Mouse (Mus musculus) midbrain, postnatal 0 days (tissue): ENCODE measurements around the gene Bcl2l15. TPM values are rescaled to one million over a fixed set of nuclear protein-coding genes. Genes with fewer than 3 reads are reported as not detected.

Source experiments
- ATAC-seq: fragments of 200-750 bp; cut with Nextera tagmentation; 2 replicates; pipeline ENCODE4 v1.8.0; 2017; ENCODE audit warnings: moderate number of reproducible peaks, mild to moderate bottlenecking, moderate TSS enrichment, moderate library complexity; ENCODE audit not compliant: low FRiP score
- DNase-seq: peaks from one replicate; pipeline ENCODE4 v3.0.0-alpha.2; 2015; ENCODE audit warnings: low spot score
- H3K27ac ChIP-seq: fragments of 300-500 bp; sonication (generic); 2 replicates; pipeline ENCODE4 v1.5.1; 2014; ENCODE audit warnings: low read depth, mild to moderate bottlenecking, low read length, mixed read lengths
- H3K27me3 ChIP-seq: fragments of 300-500 bp; sonication (generic); 2 replicates; pipeline ENCODE4 v1.6.1; 2014; ENCODE audit warnings: low read length, control low read depth, mixed read lengths; ENCODE audit not compliant: insufficient read depth
- H3K36me3 ChIP-seq: fragments of 300-500 bp; sonication (generic); 2 replicates; pipeline ENCODE4 v1.6.1; 2014; ENCODE audit warnings: low read length, control low read depth, mixed read lengths; ENCODE audit not compliant: insufficient read depth
- H3K4me1 ChIP-seq: fragments of 300-500 bp; sonication (generic); 2 replicates; pipeline ENCODE4 v1.6.1; 2014; ENCODE audit warnings: mild to moderate bottlenecking, control low read depth, antibody characterized with exemption, low read length, mixed read lengths; ENCODE audit not compliant: insufficient read depth
- H3K4me2 ChIP-seq: fragments of 300-500 bp; sonication (generic); 2 replicates; pipeline ENCODE4 v1.6.1; 2014; ENCODE audit warnings: low read depth, mild to moderate bottlenecking, low read length, mixed read lengths; ENCODE audit not compliant: poor library complexity, severe bottlenecking
- H3K4me3 ChIP-seq: fragments of 300-500 bp; sonication (generic); 2 replicates; pipeline ENCODE4 v1.5.1; 2014; ENCODE audit warnings: low read depth, mild to moderate bottlenecking, low read length, moderate library complexity
- H3K9ac ChIP-seq: fragments of 300-500 bp; sonication (generic); replicated peaks from 2 replicates; pipeline ENCODE4 v1.6.1; 2014; ENCODE audit warnings: mild to moderate bottlenecking, low read length, moderate library complexity, mixed read lengths; ENCODE audit not compliant: poor library complexity, severe bottlenecking
- H3K9me3 ChIP-seq: fragments of 300-500 bp; sonication (generic); 2 replicates; pipeline ENCODE4 v1.6.1; 2016; ENCODE audit warnings: low read length, control low read depth
- CTCF ChIP-seq: IDR thresholded peaks from 2 replicates; pipeline ENCODE4 v1.5.1; 2016; ENCODE audit warnings: antibody characterized with exemption, mild to moderate bottlenecking
- WGBS: fragments of 180-500 bp; shearing (Covaris S2); extraction: QIAGEN DNeasy Blood & Tissue Kit; methylation state at CpG from one replicate; pipeline ENCODE4 v1.1.7; 2014; 5-methylcytosine and 5-hydroxymethylcytosine counted together
- polyA plus RNA-seq: library from polyadenylated mRNA; unstranded; fragments of >200 nt; fragmentation: Nextera tagmentation; extraction: Ambion mirVana; gene quantifications from 2 replicates; pipeline ENCODE4 v1.2.1, GENCODE M21; 2015
- total RNA-seq: library from RNA; depleted of rRNA; stranded (reverse); fragments of >200 nt; gene quantifications from 2 replicates; pipeline ENCODE4 v1.2.3, GENCODE M21; 2014

Gene Bcl2l15
- total and polyA plus RNA-seq, 2 experiments from 2014 or later, result 2.5 TPM; not detected in 1

DNA sequence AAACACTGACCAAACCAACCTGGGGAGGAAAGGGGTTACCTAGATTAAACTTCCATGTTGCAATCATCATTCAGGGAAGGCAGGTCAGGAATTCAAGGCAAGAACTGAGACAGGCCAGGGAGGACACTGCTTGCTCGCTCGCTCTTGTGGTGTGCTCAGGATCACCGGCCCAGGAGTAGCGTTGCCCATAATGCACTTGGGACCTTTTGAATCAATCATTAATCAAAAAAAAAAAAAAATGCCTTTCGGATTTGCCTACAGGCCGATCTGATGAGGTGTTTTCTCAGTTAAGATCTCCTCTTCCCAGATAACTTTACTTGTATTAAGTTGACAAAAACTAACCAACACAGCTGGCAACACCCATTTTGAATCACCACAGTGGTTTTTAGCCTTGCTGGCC, 31.8 kb downstream of the Bcl2l15 start:
- Histone ChIP-seq H3K36me3 (no peaks in the 10 kb centered on the region), H3K4me1 (no peaks in the 10 kb centered on the region), H3K4me2 (no peak overlapping the region), H3K27ac (no peak overlapping the region), H3K9me3 (no peaks in the 10 kb centered on the region), H3K9ac (no peak overlapping the region), H3K27me3 (no peaks in the 10 kb centered on the region), H3K4me3 (no peak overlapping the region)
- DNase-seq (no peak), ATAC-seq (no peak)
- 85% methylated on average over 6 of the region's 6 CpGs for WGBS
- no peak for TF ChIP-seq CTCF

DNA sequence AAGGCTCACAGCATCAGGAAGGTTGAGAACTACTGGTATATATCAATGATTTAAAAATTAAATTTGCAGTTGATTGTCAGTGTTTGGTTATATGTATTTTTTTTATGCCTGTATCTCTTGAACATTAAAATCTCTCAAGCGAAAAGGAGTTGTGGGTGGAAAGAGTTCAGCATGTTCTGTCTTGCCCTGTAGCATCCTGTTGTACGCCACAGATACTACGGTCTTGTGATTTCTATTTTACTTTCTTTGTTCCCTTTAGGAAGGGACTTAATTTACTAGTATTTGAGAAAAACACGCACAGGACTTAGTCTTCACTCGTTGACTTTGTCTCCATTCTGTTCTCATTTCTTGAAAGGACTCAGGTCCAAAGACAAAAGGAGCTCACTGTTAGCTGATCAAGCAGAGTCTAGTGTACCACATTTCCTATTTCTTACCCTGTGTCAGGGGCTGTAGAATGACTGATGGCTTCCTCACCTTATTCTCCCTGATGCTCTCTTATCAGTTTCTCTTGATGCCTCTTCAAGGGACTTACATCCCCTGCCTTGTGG, 35.1 kb downstream of the Bcl2l15 start:
- H3K9ac ChIP-seq, result no peak overlapping the region
- H3K36me3 ChIP-seq, result no peaks in the 10 kb centered on the region
- no peak overlapping the region for H3K4me3 ChIP-seq
- no peak for TF ChIP-seq CTCF
- H3K27ac ChIP-seq, result no peak overlapping the region
- 90% methylated on average over 5 of the region's 5 CpGs for WGBS
- DNase-seq (no peak), ATAC-seq (no peak)
- no peaks in the 10 kb centered on the region for H3K9me3 ChIP-seq
- no peak overlapping the region for H3K4me2 ChIP-seq
- no peaks in the 10 kb centered on the region for H3K27me3 ChIP-seq
- H3K4me1 ChIP-seq, result no peaks in the 10 kb centered on the region

GRCm38 (mm10) chr3:103868008-103868407, 35.6 kb downstream of the Bcl2l15 start:
- Histone ChIP-seq H3K36me3 (no peaks in the 10 kb centered on the region), H3K9me3 (no peaks in the 10 kb centered on the region), H3K4me1 (no peaks in the 10 kb centered on the region), H3K27ac (no peak overlapping the region), H3K9ac (no peak overlapping the region), H3K4me2 (no peak overlapping the region), H3K27me3 (no peaks in the 10 kb centered on the region), H3K4me3 (no peak overlapping the region)
- TF ChIP-seq CTCF, result no peak
- 89% methylated on average over 4 of the region's 4 CpGs for WGBS
- ATAC-seq (no peak), DNase-seq (no peak)

DNA sequence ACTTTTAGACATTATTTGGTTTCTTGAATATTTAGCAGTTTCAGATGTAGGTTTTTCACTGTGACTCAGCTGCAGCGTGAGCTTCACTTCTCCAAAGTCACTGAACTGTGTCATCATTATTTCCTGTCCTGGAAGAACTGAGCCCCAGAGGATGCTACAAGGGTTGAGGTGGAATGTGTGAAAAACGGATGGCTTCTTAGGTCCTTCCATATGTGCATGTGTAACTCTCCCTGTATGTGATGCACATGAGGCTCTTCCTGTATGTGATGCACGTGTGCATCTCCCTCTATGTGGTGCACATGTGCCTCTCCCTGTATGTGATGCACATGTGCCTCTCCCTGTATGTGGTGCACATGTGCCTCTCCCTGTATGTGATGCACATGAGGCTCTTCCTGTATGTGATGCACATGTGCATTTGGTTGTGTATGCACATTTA, 40.3 kb downstream of the Bcl2l15 start:
- Histone ChIP-seq H3K9me3 (no peaks in the 10 kb centered on the region), H3K4me3 (no peak overlapping the region), H3K9ac (no peak overlapping the region), H3K36me3 (no peaks in the 10 kb centered on the region), H3K4me1 (no peaks in the 10 kb centered on the region), H3K27me3 (no peaks in the 10 kb centered on the region), H3K27ac (no peak overlapping the region), H3K4me2 (no peak overlapping the region)
- no peak for DNase-seq
- TF ChIP-seq CTCF, result no peak
- 57% methylated on average over 3 of the region's 3 CpGs for WGBS
- no peak for ATAC-seq

DNA sequence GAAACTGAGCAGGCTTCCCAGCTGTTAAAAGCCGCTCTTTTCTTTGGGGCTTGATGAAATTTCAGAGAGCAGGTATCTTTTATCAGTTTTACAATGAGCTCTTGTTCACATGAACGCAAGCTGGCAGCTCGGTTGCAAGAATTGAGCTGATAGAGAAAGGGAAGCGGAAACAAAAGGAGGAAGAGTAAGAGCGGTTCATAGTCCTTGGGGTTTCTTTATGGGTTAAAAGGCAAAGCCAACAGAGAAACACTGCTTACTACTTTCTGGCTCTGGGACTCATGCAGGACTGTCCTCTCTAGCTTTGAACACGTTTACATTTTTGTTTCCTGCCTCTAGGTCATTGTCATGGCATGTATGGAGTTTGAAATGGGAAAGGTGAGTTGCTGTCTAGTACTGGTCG, 41.9 kb downstream of the Bcl2l15 start:
- ATAC-seq, result no peak
- H3K9me3 ChIP-seq, result no peaks in the 10 kb centered on the region

GRCm38 (mm10) chr3:103885946-103886345, 53.5 kb downstream of the Bcl2l15 start:
- DNase-seq (no peak), ATAC-seq (no peak)
- H3K9ac ChIP-seq, result no peak overlapping the region
- TF ChIP-seq CTCF, result no peak
- no peaks in the 10 kb centered on the region for H3K27me3 ChIP-seq
- H3K4me3 ChIP-seq, result no peak overlapping the region
- H3K4me2 ChIP-seq, result no peak overlapping the region
- H3K4me1 ChIP-seq, result no peaks in the 10 kb centered on the region
- H3K27ac ChIP-seq, result no peak overlapping the region
- H3K36me3 ChIP-seq, result no peaks in the 10 kb centered on the region
- WGBS, result 62% methylated on average over 11 of the region's 11 CpGs
- no peaks in the 10 kb centered on the region for H3K9me3 ChIP-seq

More for the DNA sequence above, 41.9 kb downstream of the Bcl2l15 start:
- no peaks in the 10 kb centered on the region for H3K27me3 ChIP-seq
- H3K4me2 ChIP-seq, result no peak overlapping the region
- WGBS, result 66% methylated on average over 7 of the region's 7 CpGs
- no peak overlapping the region for H3K9ac ChIP-seq
- H3K4me3 ChIP-seq, result no peak overlapping the region
- H3K4me1 ChIP-seq, result no peaks in the 10 kb centered on the region
- H3K27ac ChIP-seq, result no peak overlapping the region
- TF ChIP-seq CTCF, result no peak
- no peak for DNase-seq
- no peaks in the 10 kb centered on the region for H3K36me3 ChIP-seq
